In genomic region chr6:114188869-114189268, GRCm38 (mm10) we compare ENCODE assay signal across 26 mouse cellular contexts. TPM values are rescaled to one million over a fixed set of nuclear protein-coding genes. Genes with fewer than 3 reads are reported as not detected.
A peak's percentile ranks its signal among the peaks of the same experiment; 100 is the strongest.
DNase-seq lines count a peak whose midpoint lies in the region; ATAC-seq and TF ChIP-seq lines count a peak whose summit lies in the region.
"Had no signal": no experiment of that assay in that cellular context is flagged by ENCODE, and none has a peak within 500 bp of the region (broad histone marks: within the 10 kb centered on the region; RNA-seq: fewer than 3 reads in every experiment).

No protein-coding gene starts in this region.

- TF ChIP-seq CTCF in G1E (IDR thresholded peaks at IDR 0.05; ENCODE audit: low read depth, low read length), result no peak
- TF ChIP-seq CTCF in stomach, postnatal 0 days (IDR thresholded peaks at IDR 0.05; ENCODE audit: low read depth), result no peak

- H3K9ac ChIP-seq in stomach, postnatal 0 days (ENCODE audit: low read length), result no peak overlapping the region
- H3K9ac ChIP-seq: forebrain, embryonic 12.5 days; heart, embryonic 15.5 days; kidney, embryonic 15.5 days; midbrain, embryonic 15.5 days; neural tube, embryonic 13.5 days had no signal

- H3K4me2 ChIP-seq in stomach, postnatal 0 days (replicated peaks; ENCODE audit: low read depth), result no peak overlapping the region
- H3K4me2 ChIP-seq: forebrain, embryonic 12.5 days; heart, embryonic 15.5 days; kidney, embryonic 15.5 days; midbrain, embryonic 15.5 days; neural tube, embryonic 13.5 days had no signal

- H3K27ac ChIP-seq in stomach, postnatal 0 days (replicated peaks), result no peak overlapping the region
- H3K27ac ChIP-seq: forebrain, embryonic 12.5 days; heart, embryonic 15.5 days; kidney, embryonic 15.5 days; left cerebral cortex, adult 2 months; midbrain, embryonic 15.5 days; neural tube, embryonic 13.5 days had no signal

- H3K9me3 ChIP-seq in G1E (replicated peaks), result peaks cover 83% of the 10 kb centered on the region
- no peaks in the 10 kb centered on the region for H3K9me3 ChIP-seq in stomach, postnatal 0 days (ENCODE audit: control insufficient read depth, low read length)
- H3K9me3 ChIP-seq: forebrain, embryonic 12.5 days; heart, embryonic 15.5 days; kidney, embryonic 15.5 days had no signal

- DNase-seq in frontal cortex, postnatal 10 days (ENCODE audit: low spot score in 2 of 2), result peak; percentile 27 to 34
- no peak for DNase-seq in frontal cortex, adult 2 months (ENCODE audit: extremely low spot score in 1 of 2, low spot score in 1 of 2)
- peak; percentile 57 for DNase-seq in left cerebral cortex, postnatal 4 days
- no peak for DNase-seq in left cerebral cortex, adult 9 months (ENCODE audit: low spot score in 2 of 2)
- no peak for DNase-seq in G1E (ENCODE audit: low spot score)
- peak; percentile 52 to 63 for DNase-seq in cerebellum, postnatal 14 days
- DNase-seq in stomach, postnatal 0 days (ENCODE audit: low spot score), result no peak
- DNase-seq: adrenal gland, adult 8-10 months; heart, postnatal 36 days; kidney, adult 11 months; kidney, postnatal 36 days; lung, postnatal 4 days; thymus, postnatal 25 days had no signal

- H3K36me3 ChIP-seq in G1E (replicated peaks), result no peaks in the 10 kb centered on the region
- H3K36me3 ChIP-seq in stomach, postnatal 0 days (ENCODE audit: control insufficient read depth, insufficient read depth, low read length), result no peaks in the 10 kb centered on the region
- H3K36me3 ChIP-seq: forebrain, embryonic 12.5 days; heart, embryonic 15.5 days; kidney, embryonic 15.5 days; midbrain, embryonic 15.5 days; neural tube, embryonic 13.5 days had no signal

- ATAC-seq in G1E (ENCODE audit: extremely low read depth, insufficient number of reproducible peaks, low FRiP score, poor library complexity, severe bottlenecking), result no peak
- ATAC-seq in stomach, postnatal 0 days (ENCODE audit: low FRiP score, low TSS enrichment), result no peak
- ATAC-seq: activated CD4-positive, CD25-positive, alpha-beta regulatory T cell, adult 4 months; midbrain, embryonic 15.5 days had no signal

- H3K4me1 ChIP-seq in G1E (ENCODE audit: insufficient read depth, low read depth, low read length), result no peaks in the 10 kb centered on the region
- no peaks in the 10 kb centered on the region for H3K4me1 ChIP-seq in stomach, postnatal 0 days (replicated peaks; ENCODE audit: control insufficient read depth, insufficient read depth)
- H3K4me1 ChIP-seq: heart, embryonic 15.5 days; kidney, embryonic 15.5 days; midbrain, embryonic 15.5 days; neural tube, embryonic 13.5 days had no signal

- H3K4me3 ChIP-seq in G1E (ENCODE audit: low read depth, low read length), result peak overlapping the region; percentile 11; the same call in 1 of the 2 replicates
- H3K4me3 ChIP-seq in stomach, postnatal 0 days (ENCODE audit: low read depth, low read length), result no peak overlapping the region
- H3K4me3 ChIP-seq: forebrain, embryonic 12.5 days; heart, embryonic 15.5 days; kidney, embryonic 15.5 days; left cerebral cortex, adult 2 months; midbrain, embryonic 15.5 days; myocyte; neural tube, embryonic 13.5 days had no signal

- intact Hi-C loops in left cerebral cortex, postnatal 4 days (cut with DNase I), result no loop called here

- TF ChIP-seq EP300 in stomach, postnatal 0 days (optimal IDR thresholded peaks at IDR 0.05), result no peak

- 76% methylated on average over 8 of the region's 8 CpGs for WGBS in stomach, postnatal 0 days

- no peaks in the 10 kb centered on the region for H3K27me3 ChIP-seq in G1E (ENCODE audit: insufficient read depth, low read length)
- H3K27me3 ChIP-seq in stomach, postnatal 0 days (ENCODE audit: control insufficient read depth, insufficient read depth, low read length), result no peaks in the 10 kb centered on the region
- H3K27me3 ChIP-seq: kidney, embryonic 15.5 days had no signal

RNA-seq across cellular contexts. Expression of gene Slc6a11, which starts 57.8 kb away (rescaled TPM):
- polyA plus RNA-seq in frontal cortex, adult 2 months (2012; rRNA removed), result 276 and 320 TPM in 2 replicates
- total RNA-seq in left cerebral cortex, postnatal 4 days (2021), result 100 to 1,000 TPM; 131 to 148 TPM
- not detected in 2 replicates for total RNA-seq in G1E (2014; fragmentation: Nextera tagmentation)
- 0.06 and 0.38 TPM in 2 replicates for total RNA-seq in G1E (2017)
- not detected in 2 replicates for polyA plus RNA-seq in G1E (2012)
- polyA plus RNA-seq in stomach, postnatal 0 days (2015; fragmentation: Nextera tagmentation; extraction: Ambion mirVana), result 0.35 TPM in 2 replicates
- total RNA-seq: heart, postnatal 36 days; liver, adult 2 months; megakaryocyte-erythroid progenitor cell, adult 5-6 weeks had no signal
- polyA plus RNA-seq: activated CD4-positive, CD25-positive, alpha-beta regulatory T cell, adult 4 months; C2C12; gonadal fat pad, adult 2 months; liver, adult 2 months; liver, embryonic 16.5 days; myocyte had no signal

Comparison
In these comparisons a context has a peak if more than half of its experiments do, and no peak if none do; other contexts are left out.
1. DNase-seq: peak in frontal cortex, postnatal 10 days (2 of 2), left cerebral cortex, postnatal 4 days (single experiment) and cerebellum, postnatal 14 days (2 of 2); none in frontal cortex, adult 2 months (0 of 2), left cerebral cortex, adult 9 months (0 of 2), G1E (single experiment) and stomach, postnatal 0 days (single experiment).
2. RNA of gene Slc6a11, which starts 57.8 kb away (polyA plus RNA-seq): 276 to 320 TPM in frontal cortex, adult 2 months; 0.35 TPM in stomach, postnatal 0 days and not detected in G1E; every median in the first group is over 100 times any median in the second.